Mouse (Mus musculus): ENCODE data around the gene Mmaa.

The Mmaa gene

DNA sequence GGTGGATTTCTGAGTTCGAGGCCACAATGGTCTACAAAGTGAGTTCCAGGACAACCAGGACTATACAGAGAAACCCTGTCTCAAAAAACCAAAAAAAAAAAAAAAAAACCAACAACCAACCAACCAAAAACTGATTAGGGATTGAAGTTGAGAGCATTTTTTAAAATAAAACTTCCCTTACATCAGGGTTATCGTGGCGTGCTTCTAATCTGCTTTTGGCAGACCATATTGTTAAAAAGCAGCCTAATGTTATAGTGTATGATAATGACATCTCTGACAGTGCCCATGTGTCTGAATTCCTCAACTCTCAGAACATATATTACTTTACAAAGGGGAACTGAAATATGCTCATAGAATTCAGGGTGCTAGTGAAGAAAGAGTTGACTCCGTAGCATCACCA is 6.5 kb downstream of the Mmaa start:
- DNase-seq: no peak

DNA sequence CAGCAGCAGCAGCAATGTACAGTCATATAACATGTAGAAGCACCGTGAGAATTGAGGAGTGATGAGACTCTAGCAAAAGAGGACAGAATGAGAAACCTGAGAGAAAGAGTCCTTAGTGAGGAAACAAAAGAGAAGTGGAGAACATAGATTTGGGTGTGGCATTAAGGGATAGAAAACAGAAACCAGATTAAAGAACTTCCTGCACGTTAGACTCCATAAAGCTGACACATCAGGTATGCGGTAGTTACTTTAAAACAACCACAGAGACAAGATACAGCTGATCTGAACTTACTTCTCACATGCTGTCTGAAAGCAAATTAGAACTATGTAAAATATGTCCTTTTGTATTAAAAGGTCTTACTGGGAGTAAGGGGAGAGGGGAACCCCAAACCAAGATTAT is 8.3 kb downstream of the Mmaa start:
- DNase-seq: no peak

DNA sequence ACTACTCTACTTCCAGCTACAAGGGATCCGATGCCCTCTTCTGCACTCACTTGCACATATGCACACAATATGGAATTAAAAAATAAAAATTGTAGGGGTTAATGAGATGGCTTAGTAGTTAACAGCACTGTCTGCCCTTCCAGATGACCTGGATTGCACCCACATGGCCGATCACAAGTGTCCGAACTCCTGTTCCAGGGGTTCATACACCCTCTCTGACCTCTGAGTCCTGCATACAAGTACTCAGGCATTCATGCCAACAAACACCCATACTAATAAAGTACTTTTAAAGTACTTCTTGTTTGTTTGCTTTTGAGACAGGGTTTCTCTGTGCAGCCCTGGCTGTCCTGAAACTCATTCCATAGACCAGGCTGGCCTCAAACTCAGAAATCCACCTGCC is 10.1 kb downstream of the Mmaa start:
- DNase-seq: no peak

DNA sequence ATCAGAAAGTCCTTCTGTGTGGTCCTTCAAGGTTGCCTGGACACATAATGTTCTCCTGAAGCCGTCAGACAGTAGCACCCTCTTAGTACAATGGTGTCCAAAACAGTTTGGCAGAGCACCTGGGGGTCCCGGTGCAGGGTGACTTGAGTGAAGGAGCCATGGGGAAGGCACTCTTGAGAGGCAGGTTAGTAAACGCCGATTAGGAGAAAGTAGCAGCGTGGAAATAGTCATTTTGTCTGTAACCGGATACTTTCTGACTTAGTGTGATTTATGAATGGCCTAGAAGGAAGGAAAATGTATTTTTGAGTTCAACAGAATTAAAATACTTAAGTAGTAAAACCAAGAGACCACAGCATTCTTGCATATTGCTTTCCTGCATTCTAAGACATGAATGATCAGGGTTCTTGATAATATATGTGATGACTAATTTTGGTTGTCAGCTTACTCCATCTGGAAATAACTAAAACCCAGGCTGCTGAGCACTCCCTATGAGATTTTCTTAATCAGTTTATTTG is 13.3 kb downstream of the Mmaa start:
- DNase-seq: no peak

DNA sequence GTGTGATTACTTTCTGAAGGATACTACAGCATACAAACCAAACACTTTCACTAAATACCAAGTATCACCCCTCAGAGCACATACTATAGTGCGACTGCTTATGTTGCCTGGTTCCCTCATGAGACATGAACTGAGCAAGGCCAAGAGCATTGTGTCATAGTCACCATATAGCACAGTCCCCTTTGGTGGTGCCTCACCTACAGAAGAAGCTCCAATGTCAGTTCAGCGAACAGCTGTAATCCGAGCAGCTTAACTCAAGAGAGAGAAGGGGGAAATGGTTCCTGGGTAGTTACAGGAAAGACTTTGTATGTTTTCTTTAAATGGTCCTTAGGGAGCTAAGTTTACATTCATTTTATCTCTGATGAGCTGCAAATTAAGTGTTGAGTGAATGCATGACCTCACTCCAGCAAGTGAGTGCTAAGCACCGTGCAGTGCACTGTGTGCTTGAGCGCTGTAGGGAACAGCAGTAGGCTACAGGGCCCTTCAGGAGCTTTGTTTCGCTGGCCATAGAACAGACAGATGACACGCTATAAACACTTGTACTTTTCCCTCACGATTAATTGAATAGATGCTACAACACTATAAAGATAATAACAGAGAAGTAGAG is 17.4 kb downstream of the Mmaa start:
- no peak for DNase-seq

DNA sequence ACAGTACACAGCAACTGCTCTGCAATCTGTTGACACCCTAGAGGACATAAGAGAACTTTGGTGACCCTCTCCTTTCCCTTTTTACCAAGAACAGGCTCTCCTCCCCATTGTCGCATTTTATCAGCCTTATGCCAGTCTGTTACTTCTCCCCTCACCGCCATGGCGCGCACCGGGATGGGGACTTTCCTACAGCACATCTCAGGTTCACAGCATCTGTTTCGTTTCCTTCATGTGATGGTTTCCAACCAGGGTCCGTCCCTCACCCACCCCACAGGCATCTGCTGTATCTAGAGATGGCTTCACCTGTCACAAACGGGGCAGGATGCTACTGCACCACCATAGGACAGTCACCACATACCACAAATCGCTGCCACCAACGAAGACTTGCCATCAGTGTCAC is 19.8 kb downstream of the Mmaa start:
- DNase-seq: no peak

DNA sequence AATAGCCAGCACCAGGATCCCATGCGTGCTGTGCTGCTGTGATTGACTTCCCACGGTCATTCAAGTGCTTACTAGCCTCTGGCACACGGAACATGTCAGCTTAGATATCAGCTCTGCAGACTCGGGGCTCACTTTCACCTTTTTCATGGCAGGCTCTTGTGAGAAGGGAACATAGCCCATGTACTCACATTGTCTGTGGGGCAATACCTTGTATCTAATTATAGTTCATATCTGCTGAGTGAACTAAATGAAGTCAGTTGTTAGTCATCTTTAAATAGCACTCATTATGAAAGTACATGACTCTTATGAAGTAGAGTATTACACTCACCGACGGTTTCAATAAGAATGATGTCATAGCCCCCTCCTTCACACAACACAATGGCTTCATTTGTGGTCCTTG is 21.0 kb downstream of the Mmaa start:
- no peak for DNase-seq

DNA sequence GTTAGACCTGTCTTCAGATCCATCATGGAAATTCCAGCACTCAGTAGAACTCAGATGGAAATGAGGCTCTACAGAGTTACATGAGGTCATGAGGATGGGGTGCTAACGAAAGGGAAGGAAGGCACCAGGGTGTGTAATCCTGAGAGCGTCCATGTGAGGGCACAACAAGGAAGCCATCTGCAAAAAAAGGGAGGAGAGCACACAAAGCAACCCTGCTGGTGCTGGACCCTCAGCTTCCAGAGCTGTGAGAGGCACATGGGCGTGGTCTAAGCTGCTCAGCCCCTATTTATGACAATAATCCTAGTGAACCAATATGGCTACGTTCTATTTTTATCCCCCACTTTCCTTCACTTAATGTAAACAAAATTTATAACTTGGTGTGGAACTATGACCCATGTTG is 22.1 kb downstream of the Mmaa start:
- DNase-seq: no peak

DNA sequence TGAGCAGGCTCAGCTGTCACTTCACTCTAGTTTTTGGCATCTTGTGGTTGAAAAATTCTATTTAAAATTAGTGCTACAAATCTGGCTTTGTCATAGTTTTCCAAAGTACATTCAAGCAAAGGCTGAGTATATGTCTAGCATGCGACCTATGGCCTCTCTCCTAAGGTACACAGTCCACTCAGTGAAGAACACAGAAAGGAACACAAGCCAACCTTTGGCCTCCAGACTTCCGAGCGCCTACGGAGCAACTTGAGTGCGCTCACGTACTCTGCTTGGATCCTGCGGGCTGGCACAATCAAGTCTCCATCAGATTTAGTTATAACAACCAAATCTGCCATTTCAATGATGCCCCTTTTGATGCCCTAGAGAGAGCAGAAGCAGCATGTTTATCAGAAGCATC is 25.8 kb downstream of the Mmaa start:
- peak; percentile 41 for DNase-seq

DNA sequence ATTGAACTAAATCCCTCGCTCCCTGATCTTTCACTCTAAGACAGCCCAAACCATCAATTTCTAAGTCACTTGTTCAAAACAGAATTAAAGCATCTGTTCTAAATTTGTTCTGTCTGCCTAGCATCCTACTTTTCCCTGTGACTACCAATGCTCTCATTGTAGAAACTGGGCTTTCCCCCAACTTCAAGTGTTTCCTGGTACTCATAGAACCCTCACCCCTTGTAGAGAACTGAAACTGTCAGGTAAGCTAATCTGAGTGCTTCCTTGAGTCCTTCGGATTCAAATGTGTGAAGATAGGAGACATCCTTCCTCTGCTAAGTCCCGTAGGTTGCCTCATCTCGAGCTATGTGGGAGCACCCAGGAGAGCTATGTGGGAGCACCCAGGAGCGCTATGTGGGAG is 32.8 kb downstream of the Mmaa start:
- DNase-seq: no peak

DNA sequence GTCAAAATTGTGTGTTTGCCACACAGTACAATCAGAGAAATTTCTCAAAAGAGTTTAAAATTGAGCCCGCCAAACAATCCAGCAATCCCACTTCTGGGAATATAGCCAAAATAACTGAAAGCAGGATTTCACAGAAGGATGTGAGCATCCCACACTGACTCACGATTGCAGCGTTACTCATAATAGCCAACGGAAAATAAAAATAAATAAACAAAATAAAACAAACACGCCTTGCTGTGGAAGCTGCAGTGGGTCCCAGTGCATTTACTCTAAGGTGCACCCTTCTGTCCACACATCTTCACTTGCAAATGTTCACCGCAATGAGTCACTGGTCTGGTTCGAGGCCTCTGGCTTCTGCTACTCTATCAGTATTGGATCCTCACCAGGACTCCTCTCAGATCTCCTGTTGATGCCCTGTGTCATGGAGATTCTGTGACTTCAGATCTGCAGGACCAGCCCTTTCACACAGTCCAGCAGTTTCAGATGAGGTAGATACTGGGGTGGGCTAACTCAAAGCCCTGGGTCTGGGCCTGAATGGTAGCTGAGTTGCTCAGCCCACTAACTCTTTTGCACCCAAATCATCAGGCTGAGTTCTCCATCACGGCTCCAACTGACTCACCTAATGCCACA is 38.5 kb downstream of the Mmaa start:
- DNase-seq: no peak

DNA sequence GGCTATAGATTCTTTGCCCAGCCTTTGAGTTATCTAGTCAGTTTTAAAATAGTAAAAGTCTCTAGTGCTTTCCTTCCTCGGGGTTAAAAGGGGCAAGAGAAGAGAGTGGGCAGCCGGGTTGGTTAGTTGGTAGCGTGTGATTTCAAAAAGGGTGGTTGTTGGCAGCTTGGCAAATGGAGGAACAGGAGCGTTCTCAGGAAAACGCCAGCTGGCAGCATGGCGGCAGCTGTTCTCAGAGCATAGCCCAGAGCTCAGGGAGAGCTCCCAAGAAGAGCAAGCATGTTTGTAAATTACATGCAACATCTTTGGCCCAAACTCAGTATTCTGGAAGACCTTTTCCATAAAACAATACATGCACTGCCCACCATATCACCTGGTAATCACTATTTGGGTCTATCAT is 41.0 kb downstream of the Mmaa start:
- DNase-seq: no peak

DNA sequence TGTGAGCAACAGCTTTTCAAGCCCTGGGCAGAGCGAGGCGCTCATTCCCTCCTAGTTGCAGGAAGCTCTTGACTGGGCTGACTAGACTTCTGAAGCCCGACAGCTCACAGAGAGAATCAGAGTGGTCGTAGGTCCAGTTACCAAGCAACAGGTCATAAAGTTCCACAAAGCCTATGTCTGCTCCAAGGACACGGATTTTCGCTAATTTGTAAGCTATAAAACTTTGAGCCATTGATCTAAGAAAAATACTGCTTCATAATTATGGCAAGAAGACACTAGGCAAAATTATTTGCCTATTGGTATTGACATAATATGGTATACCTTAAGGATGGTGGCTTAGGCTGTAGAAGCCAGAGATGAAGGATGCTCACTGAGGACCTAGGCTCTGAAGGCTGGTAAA is 46.3 kb downstream of the Mmaa start, which contains the start of gene 1700011L22Rik:
TSS of gene 1700011L22Rik (minus strand) at position 101 of the 400 bp plus-strand sequence.
- no peak for DNase-seq

DNA sequence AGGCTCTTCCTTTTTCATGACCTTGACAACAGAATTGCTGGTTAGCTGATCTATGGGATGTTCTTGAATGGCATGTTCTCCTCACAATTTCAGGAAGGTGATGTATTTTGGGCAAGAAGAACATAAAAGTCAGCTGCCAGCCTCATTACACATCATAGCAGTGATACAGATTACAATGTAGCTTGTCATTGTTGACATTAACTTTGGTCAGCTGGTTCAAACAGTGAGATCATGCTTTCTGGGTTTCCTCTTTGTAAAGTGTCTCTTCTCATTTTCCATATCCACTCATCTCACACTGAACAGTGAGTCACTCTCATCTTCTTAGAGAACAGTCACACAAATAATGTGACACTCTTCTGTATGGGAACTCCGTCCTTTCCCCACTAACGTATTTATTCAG is 51.3 kb downstream of the Mmaa start:
- no peak for DNase-seq

DNA sequence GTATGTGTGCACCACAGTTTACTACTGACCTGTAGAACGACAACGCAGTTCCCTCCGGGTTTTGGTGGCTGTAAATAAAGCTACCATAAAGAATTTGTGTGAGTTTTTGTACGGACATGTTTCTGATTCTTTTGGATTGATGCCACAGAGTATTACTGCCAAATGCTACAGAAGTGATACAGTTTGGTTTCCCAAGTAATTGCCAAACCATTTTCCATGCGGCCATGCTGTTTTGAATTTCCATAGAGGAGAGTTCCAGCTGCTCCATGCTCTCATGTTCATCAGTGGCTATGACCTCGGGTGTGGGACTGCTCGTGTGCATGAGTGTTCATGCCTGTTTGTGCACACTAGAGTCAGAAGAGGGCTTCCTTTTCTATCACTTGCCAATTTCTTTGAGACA is 54.7 kb downstream of the Mmaa start:
- DNase-seq: no peak

DNA sequence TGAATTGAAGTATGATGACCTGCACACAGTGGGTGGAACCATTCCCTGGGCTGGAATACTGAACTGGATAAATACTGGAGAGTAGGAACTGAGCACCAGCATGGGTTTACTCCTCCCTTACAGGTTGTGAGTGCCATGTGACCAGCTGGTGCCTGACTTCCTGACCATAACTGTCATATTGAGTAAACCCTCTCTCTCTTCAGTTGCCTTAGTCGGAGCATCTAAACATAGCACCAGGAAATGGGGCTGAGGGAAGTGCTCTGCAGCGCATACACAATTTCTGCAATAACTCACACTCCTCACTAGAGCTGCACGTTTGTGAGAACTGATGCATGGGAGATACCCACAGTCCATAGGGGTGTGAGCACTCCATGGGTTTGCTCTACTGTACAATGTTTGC is 55.4 kb downstream of the Mmaa start:
- no peak for DNase-seq

DNA sequence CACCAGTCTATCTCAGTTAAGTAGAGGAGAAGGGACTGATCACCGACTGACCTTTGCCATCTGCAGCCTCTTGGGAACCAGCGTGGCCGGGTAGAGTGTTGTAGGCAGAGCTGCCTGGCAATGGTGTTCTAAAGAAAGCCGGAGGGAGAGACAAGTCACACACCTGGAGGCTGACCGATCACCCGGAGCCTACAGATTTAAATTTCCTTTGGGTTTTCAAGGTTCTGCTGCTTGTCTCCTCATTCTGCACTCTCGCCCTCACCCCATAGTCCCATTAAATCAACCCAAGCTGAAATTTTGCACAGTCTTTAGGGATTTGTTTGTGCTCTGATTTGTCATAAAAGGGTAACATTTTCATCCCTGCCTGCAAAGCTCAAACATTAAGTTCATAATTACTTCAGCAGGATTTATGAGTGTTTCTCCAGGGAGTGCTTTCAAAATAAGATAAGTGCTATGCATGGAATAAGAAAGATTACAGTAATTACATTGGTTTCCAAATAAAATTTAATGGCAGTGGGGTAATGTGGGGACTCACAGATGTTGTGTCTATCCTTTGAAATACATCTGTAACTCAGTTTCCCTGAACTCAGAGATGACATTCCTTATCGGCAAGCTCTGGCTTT is 65.4 kb downstream of the Mmaa start:
- DNase-seq: no peak

DNA sequence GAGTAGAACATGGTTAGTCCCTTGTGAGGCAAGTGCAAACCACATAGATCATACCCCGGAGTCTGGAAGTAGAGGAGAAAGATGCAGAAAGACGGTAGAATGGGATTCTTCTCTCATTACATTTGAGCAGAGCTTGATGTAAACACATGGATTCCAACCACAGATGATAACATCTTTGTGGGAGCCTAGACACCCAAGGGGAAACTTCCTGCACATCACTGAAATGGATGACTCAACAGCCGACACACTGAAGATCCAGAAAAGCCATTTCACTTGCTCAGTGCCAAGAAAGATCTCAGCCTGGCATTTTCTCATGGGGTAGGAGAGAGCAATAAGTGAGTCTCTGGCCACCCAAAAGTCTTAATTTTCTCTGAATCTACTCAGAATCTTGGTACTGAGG is 66.8 kb downstream of the Mmaa start:
- DNase-seq: no peak

DNA sequence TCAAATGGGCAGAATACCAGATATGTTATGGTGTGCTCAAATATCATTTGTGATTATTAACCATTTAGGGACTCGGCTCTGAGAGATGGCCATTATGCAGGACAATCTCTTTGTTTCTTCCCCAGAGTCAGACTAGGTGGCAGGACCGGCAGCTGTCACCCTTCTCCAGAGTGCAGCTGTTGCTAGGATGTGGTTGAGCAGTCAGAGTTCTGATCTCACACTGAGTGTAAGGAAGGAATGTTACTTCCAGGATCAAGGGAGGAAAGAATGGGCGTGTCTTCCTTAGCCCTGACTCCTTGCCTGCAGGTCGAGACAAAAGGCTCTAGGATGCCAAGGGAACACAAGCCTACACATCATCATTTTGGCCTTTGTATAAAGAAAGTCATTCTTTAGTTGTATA is 67.5 kb downstream of the Mmaa start:
- no peak for DNase-seq

DNA sequence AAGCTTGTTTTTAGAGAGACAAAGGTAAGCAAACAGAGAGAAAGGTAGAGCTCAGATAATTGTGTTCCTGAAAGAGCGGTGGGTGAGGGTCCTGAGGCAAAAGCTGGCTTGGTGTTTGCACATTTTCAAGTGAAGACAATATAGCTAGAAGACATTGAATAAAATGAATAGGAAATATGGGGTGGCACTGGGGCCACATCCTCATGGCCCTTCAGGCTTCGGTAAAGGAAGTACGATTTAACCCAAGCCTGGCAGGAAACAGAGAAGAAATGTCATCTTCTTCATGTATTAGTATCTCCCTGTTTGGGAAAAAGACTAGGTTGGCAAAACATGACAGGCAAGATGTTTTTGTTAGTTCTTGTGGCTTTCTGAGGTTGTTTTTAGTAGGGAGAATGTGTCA is 68.7 kb downstream of the Mmaa start:
- no peak for DNase-seq

DNA sequence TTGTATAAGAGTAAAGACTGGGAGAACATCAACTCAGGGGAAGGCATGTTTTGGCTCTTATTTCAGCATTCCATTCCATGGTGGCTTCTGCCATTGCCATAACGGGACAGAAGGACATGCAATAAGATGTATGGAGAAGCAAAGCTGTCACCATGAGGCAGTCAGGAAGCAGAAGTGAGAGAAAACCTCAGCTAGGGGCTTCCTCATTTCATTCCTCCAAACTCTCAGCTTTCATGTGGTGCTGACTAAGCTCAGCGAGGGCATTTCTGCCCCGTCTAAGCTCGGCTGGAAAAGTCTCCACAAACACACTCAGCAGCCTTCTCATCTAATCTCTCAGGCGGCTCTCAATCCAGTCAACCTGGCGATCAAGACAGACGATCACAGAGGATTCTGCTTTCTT is 69.2 kb downstream of the Mmaa start:
- no peak for DNase-seq

DNA sequence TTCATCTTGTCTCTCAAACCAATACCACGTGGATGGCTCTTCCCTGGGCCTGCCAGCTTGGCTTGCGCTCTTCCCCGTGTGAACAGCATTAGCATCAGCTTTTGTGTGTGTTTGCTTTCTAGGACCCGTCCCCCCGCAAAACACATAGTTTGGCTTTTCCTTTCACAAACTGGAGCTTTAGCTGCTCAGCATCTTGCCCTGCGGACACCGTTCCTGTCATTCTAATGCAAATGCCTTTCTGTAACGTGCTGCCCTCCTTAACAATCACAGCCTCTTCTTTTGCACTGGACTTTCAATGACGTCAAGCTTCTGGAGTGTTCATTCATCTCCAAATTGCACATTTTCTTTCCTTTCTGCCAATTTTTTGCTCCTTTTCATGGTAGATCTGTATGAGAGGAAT is 70.4 kb downstream of the Mmaa start:
- DNase-seq: no peak

DNA sequence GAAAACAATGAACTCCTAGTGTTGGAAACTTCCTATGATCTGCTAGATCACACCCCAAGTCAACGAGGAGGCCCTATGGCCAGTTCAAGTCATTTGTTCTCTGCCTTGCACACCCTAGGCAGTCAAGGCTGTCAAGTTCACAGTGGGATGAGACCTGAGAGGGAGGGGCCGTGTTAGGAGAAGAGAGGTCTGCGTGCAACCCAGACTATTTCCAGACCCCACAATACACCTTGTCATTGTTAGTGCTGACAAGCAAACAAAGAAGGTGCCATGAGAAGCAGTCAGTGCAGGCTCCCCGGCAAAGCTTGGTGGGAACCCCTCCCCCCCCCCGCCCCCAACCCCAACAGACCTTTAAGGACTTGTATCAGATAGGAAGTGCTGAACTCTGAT is 72.0 kb downstream of the Mmaa start:
- DNase-seq: no peak

DNA sequence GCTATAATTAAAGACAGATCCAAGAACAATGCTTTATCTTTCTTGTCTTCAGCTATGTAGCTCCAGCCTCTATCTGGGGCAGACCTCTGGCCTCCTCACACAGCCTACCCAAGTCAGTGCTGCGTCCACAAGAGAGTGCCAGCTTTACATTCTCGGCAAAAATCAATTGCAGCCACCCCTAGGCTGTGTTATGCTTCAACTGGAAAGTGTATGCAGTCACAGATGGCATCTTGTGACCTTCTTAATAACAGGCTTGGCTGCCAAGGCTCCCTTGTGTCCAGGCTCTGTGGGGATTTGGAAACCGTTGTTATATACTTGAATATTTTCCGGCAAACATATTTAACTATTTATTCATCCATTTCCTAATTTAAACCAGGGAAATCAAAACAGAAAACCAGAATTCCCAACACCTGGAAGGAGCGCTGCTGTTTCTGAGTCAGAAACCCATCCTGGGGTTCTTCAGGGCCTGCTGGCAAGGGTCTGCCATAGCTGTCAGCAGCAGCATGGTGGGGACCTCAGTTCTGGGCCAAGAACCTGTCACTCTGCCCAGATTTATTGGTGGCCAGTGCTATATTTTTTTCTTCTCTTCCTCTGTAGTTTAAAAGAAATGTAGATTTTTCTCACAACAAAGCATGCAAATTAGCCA is 72.5 kb downstream of the Mmaa start:
- no peak for DNase-seq

Data from kidney, postnatal 36 days (tissue).